Mouse (Mus musculus) intestine, embryonic 15.5 days (tissue): Measurements from ENCODE around the gene Lpin1. TPM values are rescaled to one million over a fixed set of nuclear protein-coding genes. Genes with fewer than 3 reads are reported as not detected.

Experiments
- ATAC-seq: fragments of 200-750 bp; cut with Nextera tagmentation; 2 replicates; pipeline ENCODE4 v1.8.0; 2017; ENCODE audit warnings: moderate TSS enrichment, moderate library complexity
- H3K27ac ChIP-seq: fragments of 300-500 bp; sonication (generic); 2 replicates; pipeline ENCODE4 v1.5.1; 2015; ENCODE audit warnings: mild to moderate bottlenecking, inconsistent platforms
- H3K27me3 ChIP-seq: fragments of 300-500 bp; sonication (generic); replicated peaks from 2 replicates; pipeline ENCODE4 v1.6.1; 2015; ENCODE audit warnings: inconsistent platforms
- H3K36me3 ChIP-seq: fragments of 300-500 bp; sonication (generic); 2 replicates; pipeline ENCODE4 v1.6.1; 2015; ENCODE audit warnings: inconsistent platforms
- H3K4me1 ChIP-seq: fragments of 300-500 bp; sonication (generic); replicated peaks from 2 replicates; pipeline ENCODE4 v1.6.1; 2015; ENCODE audit warnings: inconsistent platforms
- H3K4me2 ChIP-seq: fragments of 300-500 bp; sonication (generic); replicated peaks from 2 replicates; pipeline ENCODE4 v1.6.1; 2015; ENCODE audit warnings: mild to moderate bottlenecking, inconsistent platforms
- H3K4me3 ChIP-seq: fragments of 300-500 bp; sonication (generic); replicated peaks from 2 replicates; pipeline ENCODE4 v1.5.1; 2015; ENCODE audit warnings: inconsistent platforms
- H3K9ac ChIP-seq: fragments of 300-500 bp; sonication (generic); 2 replicates; pipeline ENCODE4 v1.6.1; 2015; ENCODE audit warnings: inconsistent platforms
- H3K9me3 ChIP-seq: fragments of 300-500 bp; sonication (generic); 2 replicates; pipeline ENCODE4 v1.6.1; 2016; ENCODE audit warnings: inconsistent platforms
- WGBS: fragments of 180-500 bp; shearing (Covaris S2); methylation state at CpG from one replicate; pipeline ENCODE4 v1.1.7; 2015; 5-methylcytosine and 5-hydroxymethylcytosine counted together
- polyA plus RNA-seq: library from polyadenylated mRNA; unstranded; fragments of >200 nt; fragmentation: Nextera tagmentation; extraction: Ambion mirVana; gene quantifications from 2 replicates; pipeline ENCODE4 v1.2.1, GENCODE M21; 2015

Gene Lpin1
- polyA plus RNA-seq, result 7.2 and 8.6 TPM in 2 replicates

DNA sequence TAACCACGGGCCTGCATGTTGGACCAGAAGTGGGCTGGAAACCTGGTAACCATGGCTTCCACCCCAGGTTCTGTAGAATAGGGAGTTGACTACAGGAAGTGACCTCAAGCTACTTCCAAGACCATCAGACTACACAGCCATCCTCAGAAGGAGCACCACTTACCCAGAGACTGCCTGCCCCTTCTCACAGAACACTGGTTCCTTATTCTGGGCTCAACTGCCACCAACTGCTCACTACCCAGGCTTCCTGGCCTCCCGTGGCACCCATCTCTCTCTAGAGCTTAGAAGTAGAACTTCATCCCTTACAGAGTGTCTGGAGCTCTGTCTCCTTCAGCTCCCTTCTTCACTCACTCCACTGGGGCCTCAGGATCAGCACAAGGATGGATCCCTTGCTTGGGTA lies at the start of gene Lpin1:
TSS of gene Lpin1 (minus strand) at position 31 of the 400 bp plus-strand sequence.
- Histone ChIP-seq H3K4me2 (no peak within 1 kb of the TSS), H3K4me3 (no peak within 1 kb of the TSS), H3K36me3 (no peaks in the 10 kb centered on the region), H3K27me3 (no peaks in the 10 kb centered on the region), H3K27ac (no peak within 1 kb of the TSS), H3K4me1 (no peaks in the 10 kb centered on the region), H3K9me3 (no peaks in the 10 kb centered on the region), H3K9ac (no peak within 1 kb of the TSS)
- no peak for ATAC-seq
- 92% methylated on average over 2 of the region's 2 CpGs for WGBS

DNA sequence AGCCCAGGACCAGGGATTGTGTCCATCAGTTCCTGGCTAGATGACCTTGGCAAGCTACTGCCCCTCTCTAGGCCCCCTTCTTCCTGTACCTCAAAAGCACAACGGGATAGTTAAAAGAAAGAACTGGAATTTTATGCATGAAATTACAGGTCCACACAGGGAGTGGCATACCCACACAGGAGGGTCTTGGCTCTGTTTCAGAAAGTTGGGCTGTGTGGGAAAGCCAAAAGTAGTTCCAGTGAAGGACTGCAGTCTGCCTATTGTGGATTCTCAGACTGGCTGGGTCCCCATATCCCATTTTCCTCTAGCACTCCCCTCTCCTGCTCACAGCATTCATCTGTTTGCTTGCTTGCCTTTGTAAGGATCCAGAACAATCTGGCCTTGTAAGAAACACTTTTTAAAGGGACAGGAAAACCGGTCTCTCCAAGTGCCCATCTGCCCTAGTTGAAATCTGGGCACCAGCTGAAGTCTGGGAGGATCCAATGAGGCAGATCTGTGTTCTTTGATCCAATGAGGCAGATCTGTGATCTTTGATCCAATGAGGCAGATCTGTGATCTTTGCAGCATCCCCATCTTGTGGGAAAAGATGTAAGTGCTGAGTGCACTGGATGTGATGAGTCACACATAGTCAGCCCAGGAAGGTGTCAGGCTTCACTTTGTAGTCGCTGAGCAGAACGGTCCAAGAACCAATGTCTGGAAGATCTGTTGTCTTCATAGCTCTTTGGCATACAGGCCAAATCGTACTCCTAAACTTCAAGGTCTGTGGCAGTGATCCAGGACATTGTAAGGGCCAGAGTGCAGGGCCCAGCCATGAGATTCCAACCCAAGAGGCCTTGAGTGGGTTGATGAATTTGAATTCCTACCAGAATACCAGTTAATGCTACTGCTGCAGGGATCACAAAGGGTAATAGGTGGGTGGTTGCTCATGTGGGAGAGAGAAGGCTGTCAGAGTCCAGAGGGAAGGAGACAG lies 46.4 kb upstream of the Lpin1 start:
- Histone ChIP-seq H3K36me3 (no peaks in the 10 kb centered on the region), H3K9ac (no peak overlapping the region), H3K9me3 (no peaks in the 10 kb centered on the region), H3K27me3 (peaks cover 25% of the 10 kb centered on the region), H3K27ac (no peak overlapping the region), H3K4me1 (peaks cover 8% of the 10 kb centered on the region), H3K4me3 (no peak overlapping the region), H3K4me2 (no peak overlapping the region)
- WGBS, result 70% methylated on average over 5 of the region's 5 CpGs
- ATAC-seq, result no peak

DNA sequence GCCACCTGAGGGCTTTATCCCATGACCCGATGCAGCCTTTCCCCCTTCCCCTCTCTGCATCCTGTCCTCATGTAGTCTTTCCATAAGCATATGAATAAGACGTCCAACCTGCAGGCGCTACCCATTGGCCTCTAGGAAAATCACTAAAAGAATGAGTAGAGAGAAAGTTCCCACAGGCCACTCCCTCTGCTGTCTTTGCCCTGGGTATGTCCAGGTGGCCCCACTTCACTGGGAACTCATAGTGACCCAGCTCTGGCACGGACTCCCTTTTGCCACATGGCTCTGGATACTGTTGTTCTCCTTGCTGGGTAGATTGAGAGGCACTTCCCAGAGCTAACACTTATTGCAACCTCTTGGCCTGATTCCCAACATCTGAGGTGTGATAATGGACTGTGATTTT lies 44.8 kb upstream of the Lpin1 start:
- peaks cover 29% of the 10 kb centered on the region for H3K27me3 ChIP-seq
- no peak overlapping the region for H3K4me3 ChIP-seq
- no peak overlapping the region for H3K9ac ChIP-seq
- H3K4me2 ChIP-seq, result no peak overlapping the region
- no peaks in the 10 kb centered on the region for H3K9me3 ChIP-seq
- H3K36me3 ChIP-seq, result no peaks in the 10 kb centered on the region
- WGBS, result 76% methylated on average over 4 of the region's 4 CpGs
- ATAC-seq, result no peak
- H3K4me1 ChIP-seq, result peaks cover 8% of the 10 kb centered on the region
- H3K27ac ChIP-seq, result no peak overlapping the region

DNA sequence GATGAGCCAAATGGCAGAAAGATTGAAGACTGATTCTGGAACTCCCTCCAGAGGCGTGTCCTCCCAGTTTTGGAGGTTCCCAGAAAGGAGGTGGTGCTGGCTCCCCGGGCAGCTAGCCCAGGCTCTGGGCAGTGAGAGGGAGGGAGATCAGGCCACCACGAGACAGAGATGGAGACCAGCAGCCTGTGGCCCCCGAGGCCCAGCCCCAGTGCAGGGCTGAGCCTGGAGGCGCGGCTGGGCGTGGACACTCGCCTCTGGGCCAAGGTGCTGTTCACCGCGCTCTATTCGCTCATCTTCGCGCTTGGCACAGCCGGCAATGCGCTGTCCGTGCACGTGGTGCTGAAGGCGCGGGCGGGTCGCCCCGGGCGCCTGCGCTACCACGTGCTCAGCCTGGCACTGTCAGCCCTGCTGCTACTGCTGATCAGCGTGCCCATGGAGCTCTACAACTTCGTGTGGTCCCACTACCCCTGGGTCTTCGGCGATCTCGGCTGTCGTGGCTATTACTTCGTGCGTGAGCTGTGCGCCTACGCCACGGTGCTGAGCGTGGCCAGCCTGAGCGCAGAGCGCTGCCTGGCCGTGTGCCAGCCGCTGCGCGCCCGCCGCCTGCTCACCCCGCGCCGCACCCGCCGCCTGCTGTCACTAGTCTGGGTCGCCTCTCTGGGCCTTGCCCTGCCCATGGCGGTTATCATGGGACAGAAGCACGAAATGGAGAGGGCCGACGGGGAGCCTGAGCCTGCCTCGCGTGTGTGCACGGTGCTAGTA lies 42.7 kb upstream of the Lpin1 start, which contains the start of gene Ntsr2:
TSS of gene Ntsr2 (plus strand) at position 51 of the 762 bp plus-strand sequence.
- Histone ChIP-seq H3K4me3 (peak within 1 kb of the TSS; percentile 23; the same call in 1 of the 2 replicates), H3K27ac (no peak within 1 kb of the TSS), H3K27me3 (peaks cover 29% of the 10 kb centered on the region), H3K4me1 (peaks cover 8% of the 10 kb centered on the region), H3K9ac (no peak within 1 kb of the TSS), H3K9me3 (no peaks in the 10 kb centered on the region), H3K36me3 (no peaks in the 10 kb centered on the region), H3K4me2 (peak within 1 kb of the TSS; percentile 70)
- ATAC-seq, result peak; percentile 94
- 7% methylated on average over 58 of the region's 58 CpGs for WGBS

DNA sequence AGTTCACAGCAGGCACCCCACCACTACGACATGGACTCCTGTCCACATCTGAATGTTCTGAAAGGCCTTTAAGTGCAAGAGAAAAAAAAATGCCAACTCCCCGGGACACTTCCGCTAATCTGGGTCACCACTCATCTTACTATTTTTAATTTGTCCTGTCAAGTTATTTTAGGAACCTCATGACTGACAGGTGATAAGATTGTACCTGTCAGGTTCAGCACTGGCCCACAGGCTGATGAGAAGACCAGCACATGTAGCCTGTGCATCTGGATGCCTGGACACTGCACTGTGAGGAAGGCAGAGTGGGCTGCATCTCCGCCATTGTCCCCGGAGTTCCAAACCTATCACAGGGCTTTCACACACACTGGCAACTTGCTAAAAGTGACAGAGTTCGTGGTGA lies 39.1 kb upstream of the Lpin1 start:
- WGBS, result 83% methylated on average over 6 of the region's 6 CpGs
- H3K4me1 ChIP-seq, result peaks cover 8% of the 10 kb centered on the region
- no peaks in the 10 kb centered on the region for H3K36me3 ChIP-seq
- H3K27me3 ChIP-seq, result peaks cover 24% of the 10 kb centered on the region
- no peaks in the 10 kb centered on the region for H3K9me3 ChIP-seq
- no peak for ATAC-seq
- no peak overlapping the region for H3K9ac ChIP-seq
- no peak overlapping the region for H3K4me3 ChIP-seq
- no peak overlapping the region for H3K4me2 ChIP-seq
- no peak overlapping the region for H3K27ac ChIP-seq

DNA sequence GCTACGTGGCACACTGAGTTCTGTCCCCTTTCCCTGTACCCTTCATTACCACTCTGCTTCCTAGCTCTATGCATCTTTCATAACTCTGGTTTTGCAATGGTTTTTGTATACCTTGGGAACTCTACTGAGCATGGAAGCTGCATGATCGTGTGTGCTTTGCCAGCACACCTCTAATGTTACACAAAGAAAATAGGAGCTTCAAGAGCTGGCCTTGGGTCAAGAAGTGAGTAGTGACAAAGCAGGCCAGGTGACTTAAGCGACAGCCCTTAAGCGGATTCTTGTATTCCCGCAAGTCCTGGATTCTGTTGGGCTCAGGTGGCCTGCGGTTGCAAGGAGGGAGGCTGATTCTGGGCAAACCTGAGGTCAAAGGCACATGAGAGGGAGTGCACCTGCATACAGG lies 37.5 kb upstream of the Lpin1 start:
- Histone ChIP-seq H3K4me1 (peaks cover under 1% of the 10 kb centered on the region; the same call in 1 of the 2 replicates), H3K4me3 (no peak overlapping the region), H3K9ac (no peak overlapping the region), H3K36me3 (no peaks in the 10 kb centered on the region), H3K9me3 (no peaks in the 10 kb centered on the region), H3K27ac (no peak overlapping the region), H3K27me3 (peaks cover 9% of the 10 kb centered on the region), H3K4me2 (no peak overlapping the region)
- no peak for ATAC-seq
- WGBS, result 86% methylated on average over 6 of the region's 6 CpGs

DNA sequence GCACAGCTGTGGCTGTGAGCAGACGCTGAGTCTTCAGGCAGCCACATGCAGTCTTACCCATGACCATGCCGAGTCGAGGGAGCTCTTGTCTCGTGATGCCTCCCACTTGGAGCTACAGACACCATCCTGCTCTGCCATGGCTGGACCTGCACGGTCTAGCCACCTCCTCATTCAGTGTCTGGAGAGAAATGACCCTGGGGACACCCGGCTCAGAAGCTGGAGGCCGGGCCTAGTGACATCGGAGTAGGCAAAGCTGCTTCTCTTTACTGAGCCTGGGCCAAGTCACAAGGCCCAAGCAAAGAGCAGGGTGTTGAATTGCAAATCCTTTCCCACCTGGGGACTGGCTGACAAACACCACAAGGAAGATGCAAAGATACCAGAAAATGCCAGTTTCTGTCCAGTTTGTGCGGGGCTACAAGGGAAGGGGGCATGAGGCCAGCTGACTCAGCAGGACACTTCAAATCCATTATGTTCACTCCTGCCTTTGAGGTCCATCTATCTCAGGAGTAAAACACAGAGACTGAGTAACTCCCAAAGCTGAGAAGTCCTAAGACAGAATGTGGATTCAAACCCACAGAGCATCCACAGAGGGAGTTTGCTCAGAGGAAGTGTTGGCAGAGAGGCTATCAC lies 36.1 kb upstream of the Lpin1 start:
- no peak overlapping the region for H3K4me3 ChIP-seq
- no peaks in the 10 kb centered on the region for H3K4me1 ChIP-seq
- H3K27ac ChIP-seq, result no peak overlapping the region
- no peak overlapping the region for H3K4me2 ChIP-seq
- H3K36me3 ChIP-seq, result no peaks in the 10 kb centered on the region
- H3K27me3 ChIP-seq, result 0 out of 2 replicates have a peak, but pooled peaks cover 2% of the 10 kb centered on the region
- no peak overlapping the region for H3K9ac ChIP-seq
- ATAC-seq, result no peak
- 49% methylated on average over 9 of the region's 9 CpGs for WGBS
- H3K9me3 ChIP-seq, result no peaks in the 10 kb centered on the region

DNA sequence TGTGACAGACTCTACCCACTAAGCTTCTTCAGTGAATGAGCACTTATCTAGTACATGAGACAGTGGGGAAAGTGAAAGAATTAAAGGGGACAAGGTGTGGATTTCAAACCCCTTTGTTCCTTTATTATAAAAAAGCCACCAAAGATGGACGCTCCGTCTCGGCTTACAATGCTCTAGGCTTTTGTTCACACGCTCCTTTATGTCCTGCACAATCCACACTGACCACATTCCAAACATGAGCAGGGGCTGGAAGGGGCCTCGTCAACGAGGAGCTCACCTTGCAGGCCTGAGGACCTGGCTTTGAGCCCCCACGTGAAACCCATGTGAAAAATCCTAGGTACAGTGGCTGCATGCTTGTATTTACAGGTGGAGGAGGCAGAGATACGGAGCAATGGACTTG lies 33.9 kb upstream of the Lpin1 start:
- Histone ChIP-seq H3K9ac (no peak overlapping the region), H3K27me3 (no peaks in the 10 kb centered on the region), H3K36me3 (no peaks in the 10 kb centered on the region), H3K4me1 (no peaks in the 10 kb centered on the region), H3K4me3 (no peak overlapping the region), H3K9me3 (no peaks in the 10 kb centered on the region), H3K27ac (no peak overlapping the region), H3K4me2 (no peak overlapping the region)
- WGBS, result 67% methylated on average over 8 of the region's 8 CpGs
- no peak for ATAC-seq

DNA sequence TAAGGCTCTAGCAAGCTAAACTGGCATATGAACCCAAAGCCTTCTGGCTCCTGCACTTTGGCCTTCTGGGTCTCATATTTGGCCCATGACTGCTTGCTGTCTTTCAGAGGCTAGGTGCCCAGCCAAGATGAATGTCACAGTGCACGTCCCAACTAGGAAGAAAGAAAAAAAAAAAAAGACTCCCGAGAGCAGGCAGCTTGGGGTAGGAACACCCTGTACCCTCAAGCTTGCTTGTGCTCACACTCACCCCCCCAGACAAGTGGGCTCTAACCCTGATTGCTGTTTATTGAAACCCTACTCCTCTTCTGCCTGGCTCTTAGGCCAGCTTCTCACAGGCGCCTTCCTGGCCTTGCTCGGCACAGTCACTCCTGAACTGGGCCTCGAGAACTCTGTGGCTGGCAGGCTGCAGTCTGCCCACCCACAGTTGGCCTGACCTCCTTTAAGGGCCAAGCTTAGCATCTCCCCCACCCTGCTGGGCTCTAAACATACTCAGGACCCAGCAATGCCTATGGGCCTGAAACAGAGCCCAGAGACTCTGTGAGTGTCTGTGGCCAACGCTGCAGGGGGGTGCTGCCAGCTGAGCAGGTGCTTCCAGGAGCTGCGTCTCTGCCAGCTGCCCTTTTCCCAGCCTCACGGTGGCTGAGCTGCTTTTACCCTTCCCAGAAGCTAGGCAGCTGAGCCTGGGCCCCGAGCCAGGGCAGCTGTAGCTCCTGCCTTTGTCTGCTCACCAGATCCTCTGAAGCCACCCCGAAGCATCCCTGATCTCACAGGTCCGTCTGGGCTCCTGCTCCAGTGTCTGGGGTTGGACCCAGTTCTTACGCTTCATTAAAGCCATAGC lies 33.0 kb upstream of the Lpin1 start:
- no peak overlapping the region for H3K9ac ChIP-seq
- H3K36me3 ChIP-seq, result no peaks in the 10 kb centered on the region
- no peaks in the 10 kb centered on the region for H3K27me3 ChIP-seq
- no peaks in the 10 kb centered on the region for H3K4me1 ChIP-seq
- no peak overlapping the region for H3K27ac ChIP-seq
- H3K9me3 ChIP-seq, result no peaks in the 10 kb centered on the region
- no peak overlapping the region for H3K4me3 ChIP-seq
- no peak overlapping the region for H3K4me2 ChIP-seq
- WGBS, result 45% methylated on average over 12 of the region's 12 CpGs
- peak; percentile 68 for ATAC-seq

DNA sequence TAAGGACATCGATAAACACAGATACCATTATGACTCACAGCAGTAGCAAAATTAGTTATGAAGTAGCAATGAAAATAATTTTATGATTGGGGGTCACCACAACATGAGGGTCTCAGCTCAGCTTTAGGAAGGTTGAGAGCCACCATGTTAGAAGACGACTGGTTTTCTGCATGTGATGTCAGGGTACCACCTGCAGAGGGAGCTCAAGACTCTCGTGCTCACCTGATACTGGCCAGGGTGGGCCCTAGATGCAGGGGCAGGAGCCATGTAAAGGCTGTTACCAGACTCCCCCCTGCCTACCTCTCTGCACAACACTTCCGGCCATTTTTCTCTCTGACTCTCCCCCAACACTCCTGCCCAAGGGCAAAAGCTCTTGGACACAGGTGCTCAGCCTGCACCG lies 31.2 kb upstream of the Lpin1 start:
- H3K4me1 ChIP-seq, result no peaks in the 10 kb centered on the region
- H3K9ac ChIP-seq, result no peak overlapping the region
- 55% methylated on average over 5 of the region's 5 CpGs for WGBS
- H3K4me3 ChIP-seq, result no peak overlapping the region
- no peaks in the 10 kb centered on the region for H3K9me3 ChIP-seq
- H3K4me2 ChIP-seq, result no peak overlapping the region
- ATAC-seq, result no peak
- H3K36me3 ChIP-seq, result no peaks in the 10 kb centered on the region
- H3K27me3 ChIP-seq, result no peaks in the 10 kb centered on the region
- no peak overlapping the region for H3K27ac ChIP-seq

DNA sequence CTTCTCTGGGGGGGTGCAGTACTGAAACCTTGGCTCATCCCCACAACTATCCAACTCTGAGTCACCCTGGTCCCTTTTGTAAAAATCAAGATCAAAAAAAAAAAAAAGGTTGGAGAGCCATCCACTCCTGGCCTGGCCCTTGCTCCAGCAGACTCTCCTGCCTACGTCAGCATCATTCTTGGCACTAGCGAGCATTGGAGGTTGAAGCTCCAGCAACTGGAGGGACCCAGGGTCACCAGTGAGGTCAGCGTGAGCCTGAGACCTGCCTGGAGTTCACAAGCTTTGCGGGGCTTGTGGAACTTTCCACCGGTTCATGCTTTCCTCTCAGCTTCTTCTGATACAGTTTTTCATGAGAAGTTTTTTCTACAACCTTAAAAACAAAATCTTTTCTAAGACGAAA lies 29.3 kb upstream of the Lpin1 start:
- H3K4me1 ChIP-seq, result no peaks in the 10 kb centered on the region
- H3K9me3 ChIP-seq, result no peaks in the 10 kb centered on the region
- no peak for ATAC-seq
- WGBS, result 84% methylated on average over 6 of the region's 6 CpGs
- H3K4me3 ChIP-seq, result no peak overlapping the region
- no peaks in the 10 kb centered on the region for H3K36me3 ChIP-seq
- H3K9ac ChIP-seq, result no peak overlapping the region
- no peak overlapping the region for H3K27ac ChIP-seq
- no peaks in the 10 kb centered on the region for H3K27me3 ChIP-seq
- no peak overlapping the region for H3K4me2 ChIP-seq
